Mouse (Mus musculus) testis, adult 10 weeks (tissue): ENCODE data around the gene Ccne1. TPM values are rescaled to one million over a fixed set of nuclear protein-coding genes. Genes with fewer than 3 reads are reported as not detected.

Source experiments
- polyA plus RNA-seq: library from polyadenylated mRNA; stranded (reverse); fragments of 350-450 nt; fragmentation: Illumina TruSeq; extraction: RNeasy Lipid Tissue Mini Kit (QIAGEN cat#74804); gene quantifications from one replicate; pipeline ENCODE4 v1.2.3, GENCODE M21; 2014; ENCODE audit warnings: low read depth, low replicate concordance

The Ccne1 gene
- 6.7 TPM for polyA plus RNA-seq

DNA sequence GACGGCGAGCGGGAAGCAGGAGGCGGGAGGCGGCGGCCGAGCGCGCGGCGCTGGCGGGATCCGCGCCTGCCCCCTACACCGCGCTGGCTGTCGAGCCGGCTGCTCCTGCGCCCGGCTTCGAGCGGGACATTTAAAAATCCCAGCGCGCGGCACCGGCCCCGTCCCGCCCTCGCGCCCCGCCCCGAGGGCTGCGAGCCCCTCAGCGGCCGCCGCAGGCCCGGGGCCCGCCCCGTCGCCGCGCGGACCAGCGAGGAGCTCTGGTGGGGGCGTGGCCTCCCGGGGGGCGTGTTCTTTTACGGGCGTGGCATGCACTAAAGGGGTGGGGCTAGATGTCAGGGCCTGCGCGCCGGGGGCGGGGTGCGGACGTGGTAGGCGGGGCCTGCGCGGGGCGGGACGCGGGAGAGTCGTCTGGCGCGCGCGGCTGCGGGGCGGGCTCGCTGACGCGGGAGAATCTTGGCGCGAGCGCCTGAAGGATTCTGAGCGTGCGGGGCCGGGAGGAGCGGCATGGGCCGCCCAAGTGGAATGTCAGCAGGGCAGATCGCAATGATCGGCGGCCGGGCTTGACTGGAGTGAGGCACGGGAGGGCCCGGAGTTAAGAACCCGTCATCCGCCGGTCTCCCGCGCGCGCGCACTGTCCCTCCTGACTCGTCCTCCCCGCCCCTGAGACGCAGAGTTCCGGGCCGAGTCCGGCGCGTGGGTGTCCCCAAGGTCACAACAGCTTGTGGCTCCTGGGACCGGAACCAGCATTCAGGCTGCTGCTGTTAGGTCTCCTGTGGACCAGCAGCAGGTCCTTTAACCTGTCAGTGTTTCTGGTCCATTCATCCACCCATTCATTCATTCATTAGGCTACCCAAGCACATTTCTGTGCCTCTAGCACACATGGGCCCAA, at the start of gene Ccne1:
Gene Ccne1, minus strand, starts transcription at position 164 of the 889 bp plus-strand sequence.

Other genes starting within 250 kb of the Ccne1 start
- gene Uri1, start 84.0 kb downstream of the Ccne1 start, polyA plus RNA-seq = 240 TPM
- gene 1600014C10Rik, start 75.7 kb upstream of the Ccne1 start, polyA plus RNA-seq = 2.1 TPM
- 0.41 TPM for gene Plekhf1, start 120.5 kb upstream of the Ccne1 start, polyA plus RNA-seq
- gene Pop4, start 163.9 kb upstream of the Ccne1 start, polyA plus RNA-seq = 31.4 TPM